Mouse (Mus musculus): Measurements from ENCODE around the gene Srebf1.

Srebf1 gene

DNA sequence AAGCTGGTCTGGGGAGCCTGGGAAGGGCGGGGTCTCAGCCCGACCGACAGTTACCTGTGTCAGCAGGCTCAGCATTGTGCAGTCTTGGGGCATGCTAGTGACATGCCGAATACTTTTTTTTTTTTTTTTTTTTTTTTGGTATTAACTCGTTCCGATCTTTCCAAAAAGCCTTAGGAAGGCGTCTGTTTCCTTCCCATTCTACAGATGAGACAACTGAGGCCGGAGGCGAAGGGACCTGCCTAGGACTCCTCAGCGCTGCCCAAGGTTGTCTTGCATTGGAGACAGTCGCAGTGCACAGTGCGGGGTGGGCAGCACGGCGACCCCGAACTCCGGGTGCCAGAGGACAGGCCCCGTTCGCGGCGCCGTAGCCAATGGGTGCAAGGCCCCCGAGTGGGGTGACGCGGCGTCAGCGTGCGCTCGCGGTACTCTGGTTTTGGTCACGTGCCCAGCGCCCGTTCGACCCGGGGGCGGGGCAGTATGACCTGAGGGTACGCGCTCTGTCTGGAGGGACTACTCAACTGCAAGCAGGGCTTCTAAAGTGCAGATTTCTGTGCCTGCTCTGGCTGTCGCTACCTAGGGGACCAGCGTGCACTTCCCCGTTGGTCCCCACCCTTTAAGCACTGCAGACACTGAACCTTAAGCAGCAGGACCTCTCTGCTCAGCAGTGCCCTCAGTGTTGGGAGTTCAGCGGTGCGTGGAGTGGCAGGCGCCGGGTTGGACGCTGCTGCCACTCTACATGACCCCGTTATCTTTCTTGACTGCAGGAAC lies at the start of gene Srebf1:
TSS of gene Srebf1 (minus strand) at position 113 of the 768 bp plus-strand sequence.
- in situ Hi-C loops (cut with MboI): no loop called here

DNA sequence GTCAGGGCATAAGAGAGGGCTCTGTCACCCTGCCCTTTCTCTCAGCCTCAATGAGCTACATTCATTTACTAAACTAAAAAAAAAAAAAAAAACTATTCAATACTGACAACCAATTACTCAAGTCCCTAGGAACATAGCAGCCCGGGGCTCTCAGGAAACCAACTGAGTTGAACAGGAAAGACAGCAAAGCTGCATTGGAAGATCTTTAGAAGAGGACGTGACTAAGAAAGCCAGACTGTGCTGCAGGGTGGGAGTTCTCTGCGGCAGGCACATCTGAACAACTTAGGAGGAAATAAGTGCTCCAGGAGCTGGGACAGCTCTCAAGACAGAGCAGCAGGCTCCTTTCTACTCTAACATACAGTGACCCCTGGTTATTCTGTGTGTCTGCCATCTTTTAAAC lies 46.2 kb upstream of the Srebf1 start:
- in situ Hi-C loops (cut with MboI): no loop called here

DNA sequence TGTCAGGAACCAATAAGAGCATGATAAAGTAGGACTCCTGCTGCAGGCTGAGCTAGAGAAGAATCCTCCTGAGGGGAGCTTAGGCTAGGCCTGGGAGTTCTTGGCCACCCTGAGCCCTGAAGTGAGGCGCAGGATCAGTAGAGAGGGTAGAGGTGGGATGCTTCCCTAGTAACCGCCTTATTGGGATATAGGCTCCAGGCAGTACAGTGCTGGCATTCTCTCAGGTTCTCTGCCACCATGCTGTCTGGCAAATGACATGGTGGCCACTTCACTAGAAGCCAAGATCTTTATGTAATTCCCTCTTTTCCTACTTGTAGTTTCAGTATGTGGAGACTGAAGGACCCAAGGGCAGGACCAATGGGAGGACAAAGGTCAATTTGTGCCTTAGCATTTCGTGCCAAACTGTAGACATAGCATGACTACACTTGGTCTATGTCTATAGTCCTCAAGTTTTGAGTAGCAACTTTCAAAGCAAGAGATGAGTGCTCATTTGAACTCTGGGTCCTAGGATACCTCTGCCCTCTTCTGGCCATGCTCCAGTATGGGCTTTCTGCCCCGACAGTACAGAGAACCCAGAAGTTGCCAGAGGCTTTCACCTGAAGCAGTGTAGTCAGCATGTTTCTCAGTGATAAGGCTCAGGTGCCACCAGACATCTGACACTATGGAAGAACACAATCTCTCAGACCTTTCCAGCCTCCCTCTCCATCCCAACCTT lies 43.0 kb upstream of the Srebf1 start:
- in situ Hi-C loops (cut with MboI): no loop called here

DNA sequence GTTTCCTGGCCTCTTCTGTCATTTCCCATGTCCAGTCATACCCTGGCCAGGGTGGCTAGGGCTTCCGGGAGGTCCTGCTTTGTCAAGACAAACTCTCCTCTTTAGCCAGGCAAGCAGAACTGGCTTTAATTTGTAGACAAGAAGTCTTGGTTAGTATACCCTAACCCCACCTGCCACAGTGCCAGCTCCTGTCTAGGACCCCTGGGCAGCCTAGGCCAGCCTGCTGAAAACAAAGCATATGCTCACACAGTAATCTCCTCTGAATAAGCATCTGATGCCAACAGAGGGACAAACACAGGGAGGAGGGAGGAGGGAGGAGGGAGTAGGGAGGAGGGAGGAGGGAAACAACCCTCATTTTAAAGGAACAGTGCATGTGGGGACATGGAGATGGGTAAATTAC lies 42.3 kb upstream of the Srebf1 start:
- in situ Hi-C loops (cut with MboI): no loop called here

DNA sequence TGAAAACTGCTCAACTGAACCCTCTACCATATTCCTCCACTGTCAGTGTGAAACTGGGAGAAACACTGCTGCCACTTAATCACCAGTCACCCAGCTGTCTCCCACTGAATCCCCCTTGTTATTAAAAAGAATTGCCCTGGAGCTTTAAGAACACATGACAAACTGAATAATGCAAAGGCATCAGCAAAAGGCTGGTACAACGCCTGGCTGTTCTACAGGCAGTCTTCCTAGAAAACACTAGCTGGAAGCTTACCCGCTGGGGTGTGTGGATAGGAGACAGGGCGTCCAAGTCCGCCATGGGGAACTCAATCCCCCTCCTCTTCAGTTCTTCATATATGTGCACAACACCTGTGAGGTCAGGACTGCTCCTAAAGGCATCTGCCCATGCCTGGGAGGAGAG lies 40.0 kb upstream of the Srebf1 start:
- in situ Hi-C loops (cut with MboI): no loop called here

DNA sequence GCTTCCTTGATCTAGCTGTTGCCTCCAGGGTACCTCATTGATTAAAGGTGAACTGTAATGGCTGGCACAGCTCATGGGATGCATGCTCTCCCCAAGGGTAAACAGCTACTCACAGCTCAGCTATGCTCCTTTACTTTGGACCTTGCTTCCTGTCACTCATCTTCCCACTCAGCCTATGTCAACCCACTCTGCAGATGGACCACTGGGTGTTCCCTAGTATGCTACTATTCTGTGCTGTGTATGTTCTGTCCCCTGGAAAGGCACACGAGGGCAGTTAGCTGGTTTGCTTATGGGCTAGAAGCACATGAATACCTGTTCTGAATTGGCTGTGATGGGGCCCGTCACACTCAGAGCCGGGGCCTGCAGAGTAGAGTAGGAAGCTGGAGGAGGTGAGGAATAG lies 38.4 kb upstream of the Srebf1 start:
- in situ Hi-C loops (cut with MboI): no loop called here

DNA sequence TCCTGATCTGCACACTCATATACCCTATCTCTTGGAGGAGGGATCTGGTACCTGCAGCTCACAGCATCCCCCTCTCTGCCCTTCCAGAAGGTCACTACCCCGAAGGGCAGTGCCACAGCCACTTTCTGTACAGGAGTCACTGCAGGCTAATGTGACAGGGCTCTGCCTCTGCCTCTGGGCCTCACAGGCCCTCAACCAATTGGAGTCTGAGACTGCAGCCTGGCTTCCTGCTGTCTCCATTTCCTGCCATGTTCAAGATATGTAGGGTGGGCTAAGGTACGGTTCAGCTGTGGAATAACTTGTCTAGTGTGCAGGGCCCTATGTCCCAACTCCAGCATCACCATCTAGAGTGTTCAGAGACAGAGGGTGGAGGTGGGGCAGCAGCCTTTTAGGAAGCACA lies 35.3 kb upstream of the Srebf1 start:
- in situ Hi-C loops (cut with MboI): no loop called here

DNA sequence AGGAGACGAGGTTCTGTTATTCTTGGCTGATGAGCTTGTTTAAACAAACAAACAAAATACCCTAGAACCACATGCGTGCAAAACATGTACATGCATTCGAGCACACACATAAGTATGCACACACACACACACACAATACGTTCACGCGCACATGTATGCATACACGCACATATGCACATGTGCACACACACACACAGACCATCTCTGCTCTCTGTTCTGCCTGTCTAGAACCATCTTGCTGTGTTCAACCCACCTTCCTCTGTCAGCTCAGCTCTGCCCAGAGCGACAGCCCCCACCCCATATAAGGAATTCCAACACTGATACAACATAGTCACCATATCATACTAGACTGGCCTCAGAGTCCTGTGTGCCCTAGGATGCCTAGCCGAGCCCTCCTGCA lies 34.3 kb upstream of the Srebf1 start:
- in situ Hi-C loops (cut with MboI): no loop called here

DNA sequence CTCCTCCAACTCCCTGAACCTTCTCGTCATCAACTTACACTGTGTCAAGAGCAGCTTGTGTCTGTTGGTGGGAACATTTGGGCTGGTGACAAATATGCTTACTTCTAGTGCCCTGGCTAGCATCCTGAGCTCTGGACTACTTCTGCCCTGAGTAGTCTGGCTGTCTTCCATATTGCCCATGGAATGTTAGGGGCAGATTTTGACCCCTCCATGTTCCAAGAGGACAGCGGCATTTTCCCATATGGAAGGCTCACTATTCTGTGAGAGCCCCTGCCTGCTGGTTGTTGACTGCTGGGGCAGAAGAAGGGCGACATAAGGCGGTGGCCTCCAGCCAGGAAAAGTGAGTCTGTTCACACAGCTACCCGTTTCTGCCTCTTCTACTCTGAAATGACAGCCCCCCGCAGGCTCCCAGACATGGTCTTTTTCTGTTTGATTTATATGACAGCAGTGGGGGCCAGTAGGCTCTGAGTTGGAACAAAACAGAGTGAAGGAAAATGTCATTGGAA lies 33.8 kb upstream of the Srebf1 start:
- in situ Hi-C loops (cut with MboI): no loop called here

DNA sequence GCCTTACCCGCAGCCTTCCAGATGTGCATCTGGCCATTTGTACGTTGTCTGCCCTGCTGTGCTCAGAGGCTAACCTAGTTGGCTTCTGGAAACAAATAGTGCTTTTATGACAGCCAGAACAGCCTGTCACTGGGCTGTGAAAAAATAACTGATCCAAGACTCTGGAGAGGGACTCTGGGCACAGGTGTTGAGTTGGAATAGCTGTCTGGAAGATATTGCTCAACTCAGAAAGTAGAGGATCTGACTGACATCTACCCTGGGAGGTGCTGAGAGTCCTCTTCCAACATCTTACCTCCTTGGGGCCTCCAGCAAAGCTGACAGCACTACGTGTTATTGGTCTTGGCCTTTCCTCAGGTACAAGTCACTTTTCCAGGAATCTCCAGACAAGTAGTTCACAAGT lies 33.3 kb upstream of the Srebf1 start:
- in situ Hi-C loops (cut with MboI): no loop called here

DNA sequence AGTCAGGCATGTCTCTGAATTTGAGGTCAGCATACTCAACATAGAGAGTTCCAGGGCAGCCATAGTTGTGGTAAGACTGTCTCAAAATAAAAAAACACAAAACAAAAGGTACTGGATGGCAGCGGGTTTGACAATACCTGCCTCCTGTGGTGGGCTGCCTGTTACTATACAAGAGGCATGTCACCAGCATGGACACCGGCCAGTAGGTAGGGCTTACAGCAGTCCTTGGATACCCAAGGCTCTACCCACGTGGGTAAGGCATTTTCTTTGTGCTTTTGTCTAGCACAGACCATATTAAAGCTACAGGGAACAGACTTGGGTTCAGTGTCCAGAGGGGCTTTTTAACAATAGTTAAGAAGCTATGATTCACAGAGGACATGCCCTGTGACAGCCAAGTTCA lies 32.8 kb upstream of the Srebf1 start:
- in situ Hi-C loops (cut with MboI): no loop called here

DNA sequence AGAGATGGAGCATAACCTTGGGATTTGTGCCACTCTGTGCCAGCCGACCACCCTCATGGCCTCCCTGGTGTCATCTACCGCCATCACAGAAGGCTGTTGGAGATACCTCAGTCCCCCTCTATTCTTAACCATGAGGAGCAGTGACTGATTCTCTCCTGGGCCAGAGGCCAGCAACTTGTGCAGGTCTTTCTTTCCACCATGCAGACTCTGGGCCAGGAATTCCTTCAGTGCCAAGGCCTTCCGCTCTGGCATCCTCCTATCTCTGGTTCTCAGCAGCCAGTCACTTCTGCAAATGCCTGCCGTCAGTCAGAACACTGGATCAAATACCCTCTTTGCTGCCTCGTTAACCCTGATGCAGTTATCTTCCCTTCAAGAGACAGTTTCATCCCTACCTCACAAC lies 31.9 kb upstream of the Srebf1 start:
- in situ Hi-C loops (cut with MboI): no loop called here

DNA sequence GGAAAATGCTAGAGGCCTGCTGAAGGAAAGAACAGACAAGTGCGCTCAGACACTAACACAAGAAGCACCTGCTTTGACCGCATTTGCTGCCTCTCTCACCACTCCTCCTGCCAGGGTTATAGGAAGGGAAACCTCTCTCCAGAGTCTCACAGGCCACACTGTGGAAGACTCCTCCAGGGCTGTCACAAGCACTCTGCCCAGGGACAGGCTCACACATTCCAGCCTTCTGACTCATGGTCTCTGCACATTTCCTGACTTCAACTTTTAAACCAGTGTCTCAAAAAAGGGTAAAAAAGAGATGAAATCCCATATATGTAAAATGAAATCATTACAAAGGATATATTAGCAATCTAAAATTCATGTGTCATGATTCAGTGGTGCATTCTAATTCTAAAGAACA lies 31.2 kb upstream of the Srebf1 start:
- in situ Hi-C loops (cut with MboI): no loop called here

DNA sequence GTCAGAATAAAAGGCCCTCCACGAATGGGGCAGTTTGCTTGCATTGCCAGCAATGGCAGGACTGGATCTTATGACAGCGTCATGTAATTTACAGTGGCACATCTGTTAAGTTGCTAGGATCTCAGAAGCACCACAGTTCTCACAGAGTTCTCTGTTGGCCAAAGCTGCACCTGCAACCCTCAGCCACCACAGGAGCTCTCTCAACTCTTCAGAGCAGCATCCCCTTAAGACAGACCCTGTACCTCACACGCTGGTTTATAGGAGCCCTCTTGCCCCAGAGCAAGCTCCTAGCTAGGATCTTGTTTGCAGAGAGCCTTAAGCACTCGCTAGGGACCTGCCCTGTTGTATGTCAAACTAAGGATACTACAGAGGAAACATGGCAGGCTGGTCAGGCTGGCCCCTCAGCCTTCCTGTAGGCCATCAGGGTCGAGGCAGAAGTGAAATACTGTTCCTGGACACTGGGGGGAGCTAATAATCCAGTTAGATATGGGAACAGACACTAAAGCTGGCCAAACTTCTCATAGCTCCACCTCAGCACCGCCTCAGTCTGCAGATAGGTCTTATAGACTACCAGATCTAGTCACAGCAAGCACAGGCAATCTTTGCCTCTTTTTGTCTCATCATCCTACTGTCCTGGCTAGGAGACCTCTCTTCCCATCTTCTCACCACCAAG lies 28.7 kb upstream of the Srebf1 start:
- in situ Hi-C loops (cut with MboI): no loop called here

DNA sequence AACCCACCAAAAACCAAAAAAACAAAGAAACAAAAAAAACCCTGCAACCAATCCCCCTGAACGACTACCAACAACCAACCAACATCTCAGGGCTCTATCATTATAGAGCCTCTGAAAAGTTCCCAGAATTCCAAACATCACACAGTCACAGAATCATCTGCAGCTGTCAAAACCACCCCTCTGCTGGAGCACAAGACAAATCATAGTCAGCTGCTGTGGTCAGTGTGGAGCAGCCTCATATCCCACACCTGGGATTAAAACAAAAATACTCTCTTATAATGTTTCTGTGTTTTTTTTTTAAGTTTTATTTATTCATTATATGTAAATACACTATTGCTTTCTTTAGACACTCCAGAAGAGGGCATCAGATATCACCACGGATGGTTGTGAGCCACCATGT lies 27.5 kb upstream of the Srebf1 start:
- in situ Hi-C loops (cut with MboI): no loop called here

DNA sequence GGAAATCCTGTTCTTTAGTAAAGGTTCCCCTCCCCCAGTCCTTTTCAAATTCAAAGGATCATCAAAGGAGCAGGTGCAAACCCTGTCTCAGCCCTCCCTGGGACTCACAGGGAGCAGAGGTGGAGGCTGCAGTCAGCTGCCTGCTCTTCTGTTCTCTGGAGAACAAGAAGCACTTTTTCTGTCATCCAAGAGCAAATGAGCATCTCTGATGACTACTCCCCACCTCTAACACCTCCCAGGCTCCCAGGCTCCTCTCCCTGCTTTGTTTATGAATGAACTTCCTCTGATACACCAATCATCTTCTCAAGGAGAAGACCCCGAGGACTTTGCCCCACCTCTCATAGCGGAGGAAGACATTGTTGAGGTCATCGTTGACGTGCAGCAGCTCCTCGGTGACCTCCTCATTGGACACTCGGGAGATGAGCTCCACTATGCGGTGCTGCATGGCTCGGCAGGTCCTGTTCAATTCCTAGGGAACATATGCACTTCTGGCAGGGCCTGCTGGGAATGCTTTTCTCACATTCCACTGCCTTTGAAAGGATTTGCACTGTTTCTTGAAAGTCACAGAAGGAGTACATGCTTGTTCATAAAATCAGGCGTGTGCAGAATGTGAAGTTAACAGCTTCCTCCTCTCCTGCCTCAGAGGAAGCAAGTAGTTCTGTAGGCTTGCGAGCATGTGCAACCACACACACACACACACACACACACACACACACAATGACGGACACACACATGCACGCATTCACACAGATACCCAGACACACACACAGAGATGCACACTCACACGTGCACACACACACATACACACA lies 26.4 kb upstream of the Srebf1 start:
- in situ Hi-C loops (cut with MboI): no loop called here

DNA sequence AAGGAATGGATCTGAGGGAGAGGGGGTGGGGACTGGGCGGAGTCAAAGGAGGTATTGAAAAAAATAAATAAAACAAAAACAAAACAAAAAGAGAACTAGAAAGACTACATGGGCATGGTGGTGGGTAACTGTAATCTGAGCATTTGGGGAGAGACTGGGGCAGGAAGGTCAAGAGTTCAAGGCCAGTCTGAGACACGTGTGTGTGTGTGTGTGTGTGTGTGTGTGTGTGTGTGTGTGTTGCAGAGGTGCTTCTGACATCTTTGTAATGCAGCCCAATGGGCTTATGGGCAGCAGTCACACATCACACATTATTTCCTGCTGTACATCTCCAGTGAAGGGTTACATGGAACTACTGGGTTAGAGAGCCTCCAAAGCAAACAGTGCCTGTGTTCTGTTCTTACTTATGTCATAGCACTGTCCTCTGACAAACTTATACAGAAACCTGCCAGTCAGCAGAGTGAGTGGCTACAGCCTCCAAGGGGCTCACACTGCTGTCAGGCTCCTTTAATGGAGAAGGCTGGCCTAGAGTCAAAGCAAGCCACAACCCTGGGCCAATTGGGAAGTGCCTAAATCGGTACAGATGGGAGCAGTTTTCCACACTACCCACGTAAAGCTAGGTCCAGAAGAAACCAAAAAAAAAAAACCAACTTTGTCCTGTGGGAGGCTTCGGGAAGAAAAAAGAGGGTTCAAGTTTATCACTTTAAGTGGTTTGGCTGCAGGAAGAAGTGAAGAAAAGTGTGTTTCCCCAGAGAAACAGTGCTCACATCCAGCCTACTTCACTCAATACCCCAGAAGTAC lies 25.6 kb upstream of the Srebf1 start:
- in situ Hi-C loops (cut with MboI): no loop called here

DNA sequence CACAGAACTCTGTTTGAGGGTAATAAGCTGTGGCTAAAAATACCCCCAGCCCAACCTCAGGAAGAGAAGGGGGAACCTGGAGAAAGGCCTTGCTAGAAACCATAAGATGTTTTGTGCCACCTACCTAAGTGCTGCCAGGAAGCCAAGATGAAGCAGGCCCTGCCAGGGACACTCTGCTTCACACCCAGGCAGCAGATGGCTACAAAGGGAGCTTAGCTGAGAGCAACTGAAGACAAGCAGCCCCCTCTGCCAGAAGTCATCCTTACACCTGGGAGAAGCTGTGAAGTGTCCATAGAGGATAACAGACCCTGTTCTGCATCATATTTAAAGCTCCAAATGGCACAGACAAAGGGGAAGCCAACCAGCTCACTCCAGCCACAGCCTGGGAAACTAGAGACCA lies 23.7 kb upstream of the Srebf1 start:
- in situ Hi-C loops (cut with MboI): no loop called here

DNA sequence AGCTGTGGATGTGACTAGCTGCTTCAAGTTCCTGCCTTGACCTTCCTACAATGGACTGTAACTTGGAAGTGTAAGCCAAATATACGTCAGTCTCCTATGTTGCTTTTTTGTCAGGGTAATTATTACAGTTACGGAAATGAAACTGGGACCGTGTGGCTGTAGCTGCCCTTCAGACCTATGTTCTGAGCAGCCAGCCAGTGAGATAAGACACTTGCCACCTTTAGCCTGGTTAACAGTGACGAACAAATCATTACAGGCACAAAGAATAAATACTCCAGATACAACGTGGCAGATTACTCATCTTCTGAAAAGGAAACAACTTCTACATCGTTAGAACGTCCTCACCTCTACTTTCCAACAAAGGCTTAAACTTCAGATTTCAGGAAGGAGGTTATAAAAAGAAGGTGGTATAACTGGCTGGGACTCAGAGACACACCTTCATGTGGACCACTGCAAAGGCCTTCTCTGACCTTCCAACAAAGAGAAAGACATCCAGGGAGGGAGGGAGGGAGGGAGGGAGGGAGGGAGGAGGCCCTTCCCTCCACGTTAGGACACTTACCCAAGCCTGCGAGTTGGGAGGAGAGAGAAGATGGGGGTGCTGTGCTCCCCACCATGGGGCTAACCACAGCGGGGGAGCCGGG lies 22.2 kb upstream of the Srebf1 start:
- in situ Hi-C loops (cut with MboI): no loop called here

DNA sequence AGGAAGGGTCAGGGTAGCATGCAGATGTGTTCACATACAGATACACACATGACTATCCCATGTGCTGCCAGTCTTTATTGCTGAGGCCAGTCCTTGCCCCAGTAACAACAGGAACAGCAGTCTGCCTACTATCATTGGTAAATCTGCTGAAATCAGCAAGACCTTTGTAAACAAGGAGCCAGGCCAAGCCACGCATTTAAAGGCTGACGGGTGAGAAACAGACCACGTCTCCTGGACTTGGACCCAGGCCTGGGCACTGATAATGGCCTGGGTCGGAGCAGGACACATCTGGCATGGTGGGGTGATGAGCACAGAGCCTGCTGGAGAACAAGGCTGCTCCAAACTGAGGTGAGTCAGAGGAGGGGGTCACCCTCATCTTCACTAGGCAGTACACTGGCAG lies 18.1 kb upstream of the Srebf1 start:
- in situ Hi-C loops (cut with MboI): no loop called here

DNA sequence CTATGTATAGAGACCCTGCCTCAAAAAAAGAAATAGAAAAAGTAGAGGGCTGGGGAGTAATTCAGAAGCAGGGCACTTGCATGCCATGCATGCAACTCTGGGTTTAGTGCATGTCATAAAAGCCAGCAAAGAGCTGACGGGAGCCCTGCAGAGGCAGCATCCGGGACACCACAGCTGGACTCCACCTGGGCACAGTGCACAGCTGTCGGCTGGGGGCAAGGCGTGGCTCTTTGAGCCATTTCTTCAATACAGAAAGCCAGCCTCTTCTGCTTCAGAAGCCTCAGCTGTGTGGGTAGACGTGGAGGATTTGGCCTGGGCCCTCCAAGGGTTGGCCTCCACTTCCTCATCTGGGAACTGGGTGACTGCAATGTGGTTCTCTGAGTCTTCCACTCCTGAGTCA lies 13.0 kb upstream of the Srebf1 start:
- in situ Hi-C loops (cut with MboI): no loop called here
